Mouse (Mus musculus) heart, adult 2 months (tissue): Measurements from ENCODE around the gene Ndufa6.

Experiments
- CTCF ChIP-seq: fragments of 200-600 bp; IDR thresholded peaks from 2 replicates; pipeline ENCODE4 v1.8.1; 2022; ENCODE audit warnings: antibody characterized with exemption, mild to moderate bottlenecking, moderate library complexity
- POLR2A ChIP-seq: fragments of 200-500 bp; IDR thresholded peaks from 2 replicates; pipeline ENCODE4 v1.6.1; 2011; ENCODE audit warnings: mild to moderate bottlenecking, low read depth, low read length, control low read depth; ENCODE audit not compliant: insufficient read depth

- TF ChIP-seq CTCF (no peak), POLR2A (peak; percentile 69)
Observed at GRCm38 (mm10) chr15:82345820-82346470, 8.2 kb downstream of the Ndufa6 start.
